Mouse (Mus musculus): ENCODE measurements around the gene Smug1. TPM values are rescaled to one million over a fixed set of nuclear protein-coding genes. Genes with fewer than 3 reads are reported as not detected.
A peak's percentile ranks its signal among the peaks of the same experiment; 100 is the strongest.

Smug1 gene
- polyA plus RNA-seq, 1 experiment from 2014 or later: 19.2 TPM

GRCm38 (mm10) chr15:103123343-103123742 is 43.5 kb downstream of the Smug1 start:
- WGBS: 17% methylated on average over 8 of the region's 8 CpGs
- Histone ChIP-seq H3K9me3 (ENCODE audit: control insufficient read depth, low read length) (no peaks in the 10 kb centered on the region), H3K27me3 (ENCODE audit: control insufficient read depth, insufficient read depth, low read length) (no peaks in the 10 kb centered on the region), H3K4me1 (ENCODE audit: control insufficient read depth, insufficient read depth, low read length) (peaks cover 38% of the 10 kb centered on the region), H3K9ac (replicated peaks; ENCODE audit: low read depth, low read length) (no peak overlapping the region), H3K27ac (ENCODE audit: low read depth, low read length) (peak overlapping the region; percentile 44), H3K4me3 (ENCODE audit: low read depth, low read length) (no peak overlapping the region), H3K36me3 (ENCODE audit: control insufficient read depth, insufficient read depth, low read length) (0 out of 2 replicates have a peak, but pooled peaks cover 3% of the 10 kb centered on the region), H3K4me2 (ENCODE audit: low read depth, low read length) (no peak overlapping the region)
- ATAC-seq (ENCODE audit: low read depth): 0 out of 2 replicates have a peak, but pooled peaks have one; percentile 16

GRCm38 (mm10) chr15:103122372-103122771 is 44.5 kb downstream of the Smug1 start:
- Histone ChIP-seq H3K4me3 (ENCODE audit: low read depth, low read length) (no peak overlapping the region), H3K9me3 (ENCODE audit: control insufficient read depth, low read length) (no peaks in the 10 kb centered on the region), H3K4me1 (ENCODE audit: control insufficient read depth, insufficient read depth, low read length) (peaks cover 38% of the 10 kb centered on the region), H3K27me3 (ENCODE audit: control insufficient read depth, insufficient read depth, low read length) (no peaks in the 10 kb centered on the region), H3K9ac (replicated peaks; ENCODE audit: low read depth, low read length) (no peak overlapping the region), H3K27ac (ENCODE audit: low read depth, low read length) (no peak overlapping the region), H3K36me3 (ENCODE audit: control insufficient read depth, insufficient read depth, low read length) (0 out of 2 replicates have a peak, but pooled peaks cover 3% of the 10 kb centered on the region), H3K4me2 (ENCODE audit: low read depth, low read length) (no peak overlapping the region)
- 40% methylated on average over 2 of the region's 2 CpGs for WGBS
- no peak for ATAC-seq (ENCODE audit: low read depth)

- H3K9me3 ChIP-seq (ENCODE audit: control insufficient read depth, low read length): no peaks in the 10 kb centered on the region
- 19% methylated on average over 5 of the region's 5 CpGs for WGBS
- peaks cover 38% of the 10 kb centered on the region for H3K4me1 ChIP-seq (ENCODE audit: control insufficient read depth, insufficient read depth, low read length)
- H3K27ac ChIP-seq (ENCODE audit: low read depth, low read length): 0 out of 2 replicates have a peak overlapping the region, but pooled peaks have one; percentile 22
- no peaks in the 10 kb centered on the region for H3K27me3 ChIP-seq (ENCODE audit: control insufficient read depth, insufficient read depth, low read length)
- H3K4me2 ChIP-seq (ENCODE audit: low read depth, low read length): no peak overlapping the region
- peak; percentile 52 for ATAC-seq (ENCODE audit: low read depth)
- H3K36me3 ChIP-seq (ENCODE audit: control insufficient read depth, insufficient read depth, low read length): no peaks in the 10 kb centered on the region
- no peak overlapping the region for H3K4me3 ChIP-seq (ENCODE audit: low read depth, low read length)
- H3K9ac ChIP-seq (replicated peaks; ENCODE audit: low read depth, low read length): no peak overlapping the region
Measured at GRCm38 (mm10) chr15:103121416-103121815, 45.5 kb downstream of the Smug1 start.

- no peak overlapping the region for H3K27ac ChIP-seq (ENCODE audit: low read depth, low read length)
- H3K36me3 ChIP-seq (ENCODE audit: control insufficient read depth, insufficient read depth, low read length): no peaks in the 10 kb centered on the region
- WGBS: 6% methylated on average over 11 of the region's 11 CpGs
- no peak overlapping the region for H3K9ac ChIP-seq (replicated peaks; ENCODE audit: low read depth, low read length)
- no peaks in the 10 kb centered on the region for H3K9me3 ChIP-seq (ENCODE audit: control insufficient read depth, low read length)
- no peaks in the 10 kb centered on the region for H3K27me3 ChIP-seq (ENCODE audit: control insufficient read depth, insufficient read depth, low read length)
- no peak overlapping the region for H3K4me3 ChIP-seq (ENCODE audit: low read depth, low read length)
- peak; percentile 28 for ATAC-seq (ENCODE audit: low read depth)
- H3K4me2 ChIP-seq (ENCODE audit: low read depth, low read length): no peak overlapping the region
- H3K4me1 ChIP-seq (ENCODE audit: control insufficient read depth, insufficient read depth, low read length): peaks cover 40% of the 10 kb centered on the region
Measured at GRCm38 (mm10) chr15:103120594-103120993, 46.3 kb downstream of the Smug1 start.

- no peak overlapping the region for H3K27ac ChIP-seq (ENCODE audit: low read depth, low read length)
- no peaks in the 10 kb centered on the region for H3K9me3 ChIP-seq (ENCODE audit: control insufficient read depth, low read length)
- peaks cover 23% of the 10 kb centered on the region for H3K4me1 ChIP-seq (ENCODE audit: control insufficient read depth, insufficient read depth, low read length)
- H3K4me2 ChIP-seq (ENCODE audit: low read depth, low read length): no peak overlapping the region
- H3K4me3 ChIP-seq (ENCODE audit: low read depth, low read length): no peak overlapping the region
- H3K27me3 ChIP-seq (ENCODE audit: control insufficient read depth, insufficient read depth, low read length): no peaks in the 10 kb centered on the region
- WGBS: 48% methylated on average over 5 of the region's 5 CpGs
- no peak for ATAC-seq (ENCODE audit: low read depth)
- H3K9ac ChIP-seq (replicated peaks; ENCODE audit: low read depth, low read length): no peak overlapping the region
- H3K36me3 ChIP-seq (ENCODE audit: control insufficient read depth, insufficient read depth, low read length): no peaks in the 10 kb centered on the region
Measured at GRCm38 (mm10) chr15:103115726-103116125, 51.2 kb downstream of the Smug1 start.

- H3K9ac ChIP-seq (replicated peaks; ENCODE audit: low read depth, low read length): no peak overlapping the region
- H3K9me3 ChIP-seq (ENCODE audit: control insufficient read depth, low read length): no peaks in the 10 kb centered on the region
- H3K36me3 ChIP-seq (ENCODE audit: control insufficient read depth, insufficient read depth, low read length): no peaks in the 10 kb centered on the region
- H3K4me3 ChIP-seq (ENCODE audit: low read depth, low read length): no peak overlapping the region
- H3K4me2 ChIP-seq (ENCODE audit: low read depth, low read length): no peak overlapping the region
- WGBS: 3% methylated on average over 9 of the region's 9 CpGs
- ATAC-seq (ENCODE audit: low read depth): peak; percentile 35; the same call in 1 of the 2 replicates
- H3K27ac ChIP-seq (ENCODE audit: low read depth, low read length): no peak overlapping the region; the same call in 1 of the 2 replicates
- peaks cover 19% of the 10 kb centered on the region for H3K4me1 ChIP-seq (ENCODE audit: control insufficient read depth, insufficient read depth, low read length)
- H3K27me3 ChIP-seq (ENCODE audit: control insufficient read depth, insufficient read depth, low read length): no peaks in the 10 kb centered on the region
Measured at GRCm38 (mm10) chr15:103115256-103115655, 51.6 kb downstream of the Smug1 start.

- peaks cover 22% of the 10 kb centered on the region for H3K4me1 ChIP-seq (ENCODE audit: control insufficient read depth, insufficient read depth, low read length)
- 82% methylated on average over 6 of the region's 6 CpGs for WGBS
- H3K27me3 ChIP-seq (ENCODE audit: control insufficient read depth, insufficient read depth, low read length): no peaks in the 10 kb centered on the region
- H3K36me3 ChIP-seq (ENCODE audit: control insufficient read depth, insufficient read depth, low read length): no peaks in the 10 kb centered on the region
- H3K4me2 ChIP-seq (ENCODE audit: low read depth, low read length): no peak overlapping the region
- H3K4me3 ChIP-seq (ENCODE audit: low read depth, low read length): no peak overlapping the region
- no peaks in the 10 kb centered on the region for H3K9me3 ChIP-seq (ENCODE audit: control insufficient read depth, low read length)
- H3K9ac ChIP-seq (replicated peaks; ENCODE audit: low read depth, low read length): no peak overlapping the region
- no peak overlapping the region for H3K27ac ChIP-seq (ENCODE audit: low read depth, low read length)
- ATAC-seq (ENCODE audit: low read depth): no peak
Measured at GRCm38 (mm10) chr15:103113077-103113476, 53.8 kb downstream of the Smug1 start.

- Histone ChIP-seq H3K27ac (ENCODE audit: low read depth, low read length) (no peak overlapping the region), H3K36me3 (ENCODE audit: control insufficient read depth, insufficient read depth, low read length) (no peaks in the 10 kb centered on the region), H3K9me3 (ENCODE audit: control insufficient read depth, low read length) (no peaks in the 10 kb centered on the region), H3K27me3 (ENCODE audit: control insufficient read depth, insufficient read depth, low read length) (no peaks in the 10 kb centered on the region), H3K4me1 (ENCODE audit: control insufficient read depth, insufficient read depth, low read length) (peaks cover 30% of the 10 kb centered on the region), H3K9ac (replicated peaks; ENCODE audit: low read depth, low read length) (no peak overlapping the region), H3K4me3 (ENCODE audit: low read depth, low read length) (no peak overlapping the region), H3K4me2 (ENCODE audit: low read depth, low read length) (no peak overlapping the region)
- no peak for ATAC-seq (ENCODE audit: low read depth)
- 72% methylated on average over 2 of the region's 2 CpGs for WGBS
Measured at GRCm38 (mm10) chr15:103112309-103112708, 54.6 kb downstream of the Smug1 start.

GRCm38 (mm10) chr15:103109940-103110339 is 57.0 kb downstream of the Smug1 start:
- Histone ChIP-seq H3K4me1 (ENCODE audit: control insufficient read depth, insufficient read depth, low read length) (peaks cover 42% of the 10 kb centered on the region), H3K27ac (ENCODE audit: low read depth, low read length) (no peak overlapping the region), H3K36me3 (ENCODE audit: control insufficient read depth, insufficient read depth, low read length) (no peaks in the 10 kb centered on the region), H3K4me3 (ENCODE audit: low read depth, low read length) (no peak overlapping the region), H3K9ac (replicated peaks; ENCODE audit: low read depth, low read length) (no peak overlapping the region), H3K4me2 (ENCODE audit: low read depth, low read length) (no peak overlapping the region), H3K9me3 (ENCODE audit: control insufficient read depth, low read length) (no peaks in the 10 kb centered on the region), H3K27me3 (ENCODE audit: control insufficient read depth, insufficient read depth, low read length) (no peaks in the 10 kb centered on the region)
- ATAC-seq (ENCODE audit: low read depth): no peak
- WGBS: 28% methylated on average over 4 of the region's 4 CpGs
